Mouse (Mus musculus) lung, postnatal 10 days (tissue): ENCODE data around the gene Pdzrn3.

Experiments used
- DNase-seq: peaks from one replicate; pipeline ENCODE4 v3.0.0; 2021

Pdzrn3 gene

DNA sequence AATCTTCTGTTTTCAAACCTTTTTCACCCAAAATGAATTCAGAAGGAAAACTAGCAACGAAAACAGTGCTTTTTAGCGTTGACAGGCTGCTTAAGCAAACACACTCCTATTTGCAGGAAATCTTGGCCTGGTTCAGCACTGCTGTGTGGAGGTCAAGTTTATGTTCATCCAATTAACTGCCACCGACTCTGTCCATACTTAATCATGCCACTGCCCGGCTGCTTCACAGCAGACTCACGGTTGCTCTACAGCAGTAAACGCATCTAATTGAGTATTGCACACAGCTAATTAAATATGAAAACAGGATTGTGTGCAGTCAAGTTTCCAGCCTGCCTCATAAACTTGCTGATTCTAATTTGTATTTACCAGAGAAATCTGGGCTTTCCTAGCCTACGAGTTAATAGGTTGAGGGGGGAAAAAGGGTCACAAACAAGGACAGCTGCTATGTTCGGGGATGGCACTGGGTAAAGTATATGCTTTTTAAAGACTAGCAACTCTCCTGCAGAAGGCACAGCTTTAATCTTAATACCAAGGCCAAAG lies 183.2 kb downstream of the Pdzrn3 start:
- no peak for DNase-seq

DNA sequence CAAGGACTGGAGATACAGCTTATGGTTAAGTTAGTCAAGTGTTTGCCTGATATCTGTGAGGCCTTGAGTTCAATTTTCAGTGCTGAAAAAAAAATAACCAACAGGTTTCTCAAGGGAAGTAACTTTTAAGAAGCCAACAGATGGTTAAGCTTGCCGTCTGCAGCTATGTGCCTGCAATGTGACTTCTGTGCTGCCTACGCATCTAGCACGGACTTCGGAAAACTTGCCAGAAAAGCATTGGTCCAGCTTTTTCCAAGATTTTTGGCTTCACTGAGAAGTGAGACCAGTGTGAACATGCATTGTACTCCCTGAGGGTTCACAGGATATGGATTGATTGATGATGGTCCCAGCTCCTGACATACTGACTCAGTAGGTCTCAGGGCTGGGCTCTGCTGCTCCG lies 186.1 kb downstream of the Pdzrn3 start:
- no peak for DNase-seq

- DNase-seq = no peak
These were observed 190.4 kb downstream of the Pdzrn3 start for GRCm38 (mm10) chr6:101187322-101187721.

DNA sequence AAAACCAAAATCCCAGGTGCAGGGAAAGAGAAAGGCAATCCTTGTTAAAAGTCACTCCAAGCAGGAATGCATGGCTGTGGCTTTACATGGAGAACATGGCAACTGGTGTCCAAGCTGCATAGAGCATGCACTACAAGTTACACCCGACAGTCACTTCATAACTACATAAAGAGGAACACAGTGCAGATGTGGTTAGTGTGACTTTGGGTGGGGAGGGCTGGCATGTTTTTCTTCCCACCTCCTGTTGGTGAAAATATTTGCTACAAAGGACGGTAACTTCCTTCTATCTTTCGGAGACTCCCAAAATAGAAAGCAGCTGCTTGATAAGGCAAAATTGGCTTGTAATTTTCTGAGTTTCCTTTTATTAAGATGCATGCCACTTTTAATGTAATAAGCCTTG lies 190.8 kb downstream of the Pdzrn3 start:
- DNase-seq = no peak

DNA sequence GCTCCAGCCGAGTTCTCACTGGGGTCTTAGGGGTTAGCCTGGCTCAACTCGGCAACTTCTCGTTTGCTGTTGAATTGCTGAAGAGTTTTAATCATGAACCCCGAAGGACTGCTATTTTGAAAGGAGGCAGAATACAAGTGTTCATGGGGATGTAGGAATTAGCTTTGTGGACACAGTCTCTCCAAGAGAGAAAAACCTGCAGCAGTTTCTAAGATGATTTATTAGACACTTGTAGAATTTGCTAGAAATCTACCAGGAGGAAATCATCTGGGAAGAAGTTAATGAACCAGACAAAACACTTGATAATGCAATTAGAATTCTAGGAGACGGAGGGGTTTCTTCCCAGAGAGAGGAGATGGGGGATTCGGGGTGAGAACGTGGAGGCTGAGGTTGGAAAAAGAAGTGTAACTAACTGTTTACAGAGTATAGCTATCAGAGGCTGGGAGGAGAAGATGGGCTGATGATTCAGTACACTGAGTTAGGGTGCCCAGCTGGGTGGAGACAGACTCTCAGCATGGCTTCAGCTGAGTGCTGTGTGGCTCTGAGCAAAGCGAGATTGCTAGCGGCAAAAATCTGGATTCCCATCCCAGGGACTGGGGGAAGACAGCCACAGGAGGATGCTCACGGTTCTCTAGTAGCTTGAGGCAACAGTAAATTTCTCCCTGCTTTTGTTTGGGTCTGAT lies 193.5 kb downstream of the Pdzrn3 start:
- no peak for DNase-seq

GRCm38 (mm10) chr6:101170699-101171098 lies 207.0 kb downstream of the Pdzrn3 start:
- no peak for DNase-seq

DNA sequence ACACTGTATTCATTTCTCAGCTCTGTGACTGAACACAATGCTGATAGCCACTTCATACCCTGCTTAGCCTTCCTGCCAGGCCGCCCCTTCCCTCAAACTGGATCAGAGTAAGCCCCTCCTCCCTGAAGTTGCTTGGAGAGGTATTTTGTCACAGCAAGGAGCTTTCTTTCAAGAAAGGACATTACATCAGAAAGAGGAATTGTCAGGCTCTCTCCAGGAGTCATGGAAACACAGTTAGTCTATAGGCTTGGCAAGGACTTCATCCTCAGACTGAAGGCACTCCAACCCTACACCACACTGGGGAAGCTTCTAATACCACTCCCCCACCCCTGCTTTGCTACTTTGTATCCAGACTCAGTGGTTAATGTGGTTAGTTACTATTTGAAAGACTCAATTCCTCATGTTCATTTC lies 224.2 kb downstream of the Pdzrn3 start:
- DNase-seq = no peak

GRCm38 (mm10) chr6:101135368-101135767 lies 242.3 kb downstream of the Pdzrn3 start:
- no peak for DNase-seq

GRCm38 (mm10) chr6:101125396-101125795 lies 252.3 kb downstream of the Pdzrn3 start:
- no peak for DNase-seq

DNA sequence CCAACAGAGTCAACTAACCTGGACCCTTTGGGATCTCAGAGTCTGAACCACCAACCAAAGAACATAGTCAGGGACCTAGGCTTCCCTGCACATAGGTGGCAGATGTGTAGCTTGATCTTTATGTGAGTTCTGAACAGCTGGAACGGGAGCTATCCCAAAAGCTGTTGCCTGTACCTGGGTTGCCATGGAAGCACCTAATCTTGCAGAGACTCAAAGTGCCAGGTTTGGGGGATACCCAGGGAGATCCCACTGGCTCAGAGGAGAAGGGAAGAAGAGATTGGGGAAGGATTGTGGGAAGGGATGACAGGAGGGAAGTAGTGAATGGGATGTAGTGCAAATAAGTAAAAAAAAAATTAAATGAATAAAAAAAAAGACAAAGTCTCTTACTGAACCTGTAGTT lies 268.7 kb downstream of the Pdzrn3 start:
- DNase-seq = no peak

DNA sequence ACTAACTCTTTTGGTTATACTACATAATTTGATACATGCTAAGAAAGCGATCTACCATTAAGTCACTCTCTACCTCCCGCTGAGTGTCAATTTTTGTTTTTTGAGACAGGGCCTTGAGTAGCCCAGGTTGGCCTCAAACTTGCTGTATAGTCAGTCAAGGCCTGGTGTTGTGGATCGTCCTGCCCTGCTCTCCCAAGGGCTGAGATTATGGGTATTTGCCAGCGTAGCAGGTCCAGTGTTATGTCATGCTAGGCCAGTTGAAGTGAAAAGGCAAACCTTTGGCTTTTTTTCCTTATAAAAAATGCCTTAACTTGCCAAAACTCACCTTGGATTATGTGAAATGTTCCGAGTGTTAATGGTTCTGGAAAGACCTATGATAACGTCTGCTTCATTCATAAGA lies 274.2 kb downstream of the Pdzrn3 start:
- no peak for DNase-seq

DNA sequence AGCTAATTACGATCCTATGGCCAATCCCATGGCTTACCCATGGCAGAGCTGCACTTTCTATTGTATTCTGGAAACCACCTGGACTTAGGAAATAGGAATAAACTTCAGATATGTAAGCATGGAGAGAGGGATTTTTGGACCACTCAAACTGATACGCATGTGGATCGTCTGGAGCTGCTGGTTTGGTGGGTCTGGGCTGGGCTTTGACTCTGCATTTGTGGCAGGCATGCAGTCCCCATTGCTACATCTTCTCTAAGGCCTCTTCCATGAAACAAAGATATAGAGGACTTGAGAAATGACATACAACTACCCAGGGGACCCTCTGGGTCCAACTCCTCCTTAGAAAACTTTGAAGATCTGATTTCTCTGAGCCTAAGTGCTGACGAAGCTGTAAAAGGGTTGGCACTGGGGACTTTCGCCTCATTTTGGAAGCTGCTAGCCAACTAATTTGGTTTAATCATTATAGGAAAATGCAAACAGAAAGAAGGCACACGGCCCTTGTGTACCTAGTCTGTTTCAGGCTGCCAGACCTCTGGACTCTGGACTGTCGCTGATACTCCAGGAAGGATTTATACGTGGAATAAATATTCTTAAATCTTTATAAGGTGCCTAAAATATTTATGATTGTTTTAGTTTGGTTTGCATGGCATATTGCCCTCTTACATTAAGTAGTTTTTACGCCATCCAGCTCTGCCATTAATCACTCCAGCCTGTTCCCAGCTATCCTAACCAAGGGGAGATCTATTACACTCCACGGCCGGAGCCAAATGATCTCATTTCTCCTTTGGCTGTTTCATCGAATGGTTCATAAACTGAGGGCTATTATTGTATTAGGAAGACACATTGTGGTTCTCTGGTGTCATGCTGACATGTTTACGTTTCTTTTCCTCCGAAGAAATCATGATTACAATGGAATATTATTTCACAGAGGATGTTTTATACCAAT lies 275.7 kb downstream of the Pdzrn3 start:
- DNase-seq = no peak
